Mouse (Mus musculus) heart, embryonic 14.5 days (tissue): ENCODE data around the gene Fam227b. TPM values are rescaled to one million over a fixed set of nuclear protein-coding genes. Genes with fewer than 3 reads are reported as not detected.

ENCODE experiments used
- ATAC-seq: fragments of 200-750 bp; cut with Nextera tagmentation; 2 replicates; pipeline ENCODE4 v1.8.0; 2017; ENCODE audit warnings: low read depth, moderate TSS enrichment; ENCODE audit not compliant: insufficient number of reproducible peaks, insufficient read depth, low FRiP score
- H3K27ac ChIP-seq, 2 experiments: fragments of 200-500 bp in 1 of 2; fragments of 300-500 bp in 1 of 2; sonication (generic) in 1 of 2; replicated peaks in 1 of 2; 2 replicates each; pipeline ENCODE4 v1.5.1; 2012 to 2014; ENCODE audit warnings: low read depth in 2 of 2, low read length in 2 of 2, control low read depth in 1 of 2, mild to moderate bottlenecking in 1 of 2, mixed read lengths in 1 of 2; ENCODE audit not compliant: control insufficient read depth in 1 of 2, insufficient read depth in 1 of 2
- H3K27me3 ChIP-seq: fragments of 300-500 bp; sonication (generic); 2 replicates; pipeline ENCODE4 v1.6.1; 2014; ENCODE audit warnings: mild to moderate bottlenecking, low read length, control low read depth; ENCODE audit not compliant: control insufficient read depth, insufficient read depth
- H3K36me3 ChIP-seq: fragments of 300-500 bp; sonication (generic); 2 replicates; pipeline ENCODE4 v1.6.1; 2014; ENCODE audit warnings: mild to moderate bottlenecking, control low read depth, low read length, mixed read lengths; ENCODE audit not compliant: control insufficient read depth, insufficient read depth
- H3K4me1 ChIP-seq, 2 experiments: fragments of 200-500 bp in 1 of 2; fragments of 300-500 bp in 1 of 2; sonication (generic) in 1 of 2; 2 replicates each; pipeline ENCODE4 v1.6.1; 2012 to 2014; ENCODE audit warnings: low read length in 2 of 2, control low read depth in 1 of 2, mixed read lengths in 1 of 2; ENCODE audit not compliant: control insufficient read depth in 2 of 2, insufficient read depth in 2 of 2
- H3K4me2 ChIP-seq: fragments of 300-500 bp; sonication (generic); 2 replicates; pipeline ENCODE4 v1.6.1; 2014; ENCODE audit warnings: mild to moderate bottlenecking, low read length
- H3K4me3 ChIP-seq, 2 experiments: fragments of 200-500 bp in 1 of 2; fragments of 300-500 bp in 1 of 2; sonication (generic) in 1 of 2; 2 replicates each; pipeline ENCODE4 v1.5.1; 2012 to 2014; ENCODE audit warnings: low read length in 2 of 2, mild to moderate bottlenecking in 2 of 2, control low read depth in 1 of 2, low read depth in 1 of 2, moderate library complexity in 1 of 2; ENCODE audit not compliant: control insufficient read depth in 1 of 2, insufficient read depth in 1 of 2
- H3K9ac ChIP-seq: fragments of 300-500 bp; sonication (generic); 2 replicates; pipeline ENCODE4 v1.6.1; 2014; ENCODE audit warnings: mild to moderate bottlenecking, low read length
- H3K9me3 ChIP-seq: fragments of 300-500 bp; sonication (generic); 2 replicates; pipeline ENCODE4 v1.6.1; 2016; ENCODE audit warnings: low read length, control low read depth; ENCODE audit not compliant: control insufficient read depth
- WGBS: fragments of 180-500 bp; shearing (Covaris S2); extraction: QIAGEN DNeasy Blood & Tissue Kit; methylation state at CpG from one replicate; pipeline ENCODE4 v1.1.7; 2014; 5-methylcytosine and 5-hydroxymethylcytosine counted together
- polyA plus RNA-seq: library from polyadenylated mRNA; unstranded; fragments of >200 nt; fragmentation: Nextera tagmentation; extraction: Ambion mirVana; gene quantifications from 2 replicates; pipeline ENCODE4 v1.2.1, GENCODE M21; 2014

Gene Fam227b
- polyA plus RNA-seq, result 0.12 TPM in 1 of 2 replicates, not detected in the other

DNA sequence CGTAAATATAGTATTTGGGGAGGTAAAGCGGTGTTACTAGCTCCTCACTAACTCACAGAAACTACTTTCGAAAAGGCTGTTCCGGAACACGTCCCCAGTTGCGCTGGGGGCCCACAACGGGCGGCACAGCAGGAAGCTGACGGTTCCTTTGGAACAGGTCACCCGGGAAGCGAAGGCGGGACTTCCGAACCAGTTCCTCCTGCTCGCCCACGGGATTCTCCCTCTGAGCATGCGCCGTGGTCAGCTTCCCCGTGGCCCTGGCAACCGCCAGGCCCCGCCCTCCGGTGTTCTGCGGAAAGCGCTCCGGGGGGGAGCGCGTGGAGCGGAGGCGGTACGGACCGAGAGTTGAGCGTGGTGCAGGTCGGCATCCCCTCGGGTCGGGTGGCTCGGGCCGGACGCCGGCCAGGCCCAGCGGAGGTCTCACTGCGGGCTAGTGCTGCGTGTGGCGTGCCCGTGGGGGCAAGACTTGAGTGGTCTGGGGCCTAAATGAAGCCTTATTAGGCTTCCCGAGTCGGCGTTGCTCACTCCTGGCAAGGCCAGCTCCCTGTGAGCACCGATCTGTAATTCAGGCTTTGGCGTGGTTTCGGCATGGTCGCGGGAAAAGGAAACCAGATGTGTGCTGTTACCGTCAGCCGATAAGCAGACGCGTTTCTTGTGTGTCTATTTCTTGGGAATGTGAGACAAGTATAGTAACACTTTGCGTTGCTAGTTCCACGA, at the start of gene Fam227b, which contains the start of gene Dtwd1:
Gene Fam227b, minus strand, starts transcription at position 150 of the 717 bp plus-strand sequence.
Gene Dtwd1, plus strand, starts transcription at position 287 of the 717 bp plus-strand sequence.
- Histone ChIP-seq H3K9ac (peak within 1 kb of the TSS; percentile 95), H3K27me3 (no peaks in the 10 kb centered on the region), H3K36me3 (0 out of 2 replicates have a peak, but pooled peaks cover 15% of the 10 kb centered on the region), H3K27ac (peak within 1 kb of the TSS; percentile 93 to 95), H3K4me2 (peak within 1 kb of the TSS; percentile 71), H3K4me1 (no peaks in the 10 kb centered on the region), H3K4me3 (peak within 1 kb of the TSS; percentile 82 to 96), H3K9me3 (no peaks in the 10 kb centered on the region)
- ATAC-seq, result peak; percentile 99
- WGBS, result under 1% methylated on average over 57 of the region's 57 CpGs

DNA sequence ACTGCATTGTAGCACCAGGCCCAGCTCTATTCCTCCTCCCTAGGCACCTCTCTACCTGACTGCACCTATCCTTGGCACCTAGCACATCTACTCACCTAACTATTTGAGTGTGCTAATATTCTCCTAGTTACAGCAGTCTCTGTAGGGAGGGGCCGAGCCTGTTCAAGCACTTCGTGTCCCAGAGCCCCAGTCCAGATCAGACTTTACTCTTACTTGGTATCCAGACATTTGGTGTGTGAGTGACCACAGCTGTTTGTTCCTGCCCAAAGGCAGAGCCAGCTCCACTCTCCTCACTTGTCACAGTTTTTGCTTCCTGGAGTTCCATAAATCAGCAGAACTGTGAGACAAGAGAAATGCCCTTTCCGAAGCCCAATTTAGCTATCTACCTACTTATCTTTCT, 47.2 kb upstream of the Fam227b start:
- Histone ChIP-seq H3K27ac (no peak overlapping the region), H3K4me1 (no peaks in the 10 kb centered on the region), H3K9me3 (no peaks in the 10 kb centered on the region), H3K4me3 (no peak overlapping the region), H3K9ac (no peak overlapping the region), H3K4me2 (no peak overlapping the region), H3K27me3 (no peaks in the 10 kb centered on the region), H3K36me3 (no peaks in the 10 kb centered on the region)
- ATAC-seq, result no peak
- 76% methylated on average over 3 of the region's 3 CpGs for WGBS

DNA sequence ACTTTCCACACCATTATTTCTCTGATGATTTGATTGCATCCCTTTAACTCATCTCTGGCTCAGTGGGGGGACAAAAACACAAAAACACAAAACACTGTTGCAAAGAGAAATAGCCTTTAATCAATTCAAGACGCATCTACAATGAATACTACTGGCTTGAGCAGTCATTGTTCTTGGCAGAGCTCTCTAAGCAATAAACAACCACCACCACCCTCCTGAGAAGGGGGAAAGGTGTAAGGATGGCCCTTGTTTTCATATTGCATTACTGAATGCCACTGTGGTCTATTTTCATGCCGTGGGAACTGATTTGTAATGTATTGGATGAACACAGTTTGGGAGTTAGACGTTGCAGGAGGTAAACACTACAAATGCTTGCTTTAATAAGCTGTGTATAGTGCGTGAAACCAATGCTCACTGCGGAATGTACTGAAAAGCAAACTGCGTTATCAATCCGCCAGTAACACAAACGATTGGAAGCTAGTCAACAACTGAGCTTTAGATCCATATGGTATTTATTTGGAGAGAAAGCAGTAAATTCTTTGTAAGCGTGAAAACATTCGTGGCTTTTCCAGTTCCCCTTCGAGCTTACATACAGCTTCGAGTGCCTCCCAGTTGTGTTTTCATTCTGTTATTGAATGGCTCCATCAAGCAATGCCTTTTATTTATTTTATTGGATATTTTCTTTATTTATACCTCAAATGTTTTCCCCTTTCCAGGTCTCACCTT, 44.0 kb upstream of the Fam227b start:
- Histone ChIP-seq H3K4me2 (no peak overlapping the region), H3K4me3 (no peak overlapping the region), H3K9ac (no peak overlapping the region), H3K27ac (no peak overlapping the region), H3K4me1 (no peaks in the 10 kb centered on the region), H3K27me3 (no peaks in the 10 kb centered on the region), H3K9me3 (no peaks in the 10 kb centered on the region), H3K36me3 (no peaks in the 10 kb centered on the region)
- ATAC-seq, result no peak
- 82% methylated on average over 12 of the region's 12 CpGs for WGBS

DNA sequence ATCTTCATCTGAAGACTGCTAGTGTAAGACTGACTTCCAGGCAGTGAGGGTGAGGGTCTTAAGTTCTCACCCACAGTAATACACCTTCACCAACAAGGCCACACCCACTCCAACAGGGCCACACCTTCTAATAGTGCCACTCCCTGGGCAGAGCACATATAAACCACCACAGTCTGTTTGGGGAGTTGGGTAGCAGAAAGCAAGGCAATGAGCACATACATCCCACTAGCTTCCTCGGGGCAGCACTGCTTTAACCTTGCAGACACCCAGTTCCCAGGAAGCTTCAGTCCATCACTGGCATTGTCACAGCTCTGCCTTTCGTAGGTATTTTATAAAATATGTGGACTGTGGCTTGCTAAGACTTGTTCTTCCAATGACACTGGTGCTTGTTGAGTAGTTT, 40.3 kb upstream of the Fam227b start:
- Histone ChIP-seq H3K4me1 (no peaks in the 10 kb centered on the region), H3K9me3 (no peaks in the 10 kb centered on the region), H3K4me3 (no peak overlapping the region), H3K9ac (no peak overlapping the region), H3K4me2 (no peak overlapping the region), H3K36me3 (no peaks in the 10 kb centered on the region), H3K27me3 (no peaks in the 10 kb centered on the region), H3K27ac (no peak overlapping the region)
- WGBS, result 80% methylated on average over 2 of the region's 2 CpGs
- no peak for ATAC-seq

DNA sequence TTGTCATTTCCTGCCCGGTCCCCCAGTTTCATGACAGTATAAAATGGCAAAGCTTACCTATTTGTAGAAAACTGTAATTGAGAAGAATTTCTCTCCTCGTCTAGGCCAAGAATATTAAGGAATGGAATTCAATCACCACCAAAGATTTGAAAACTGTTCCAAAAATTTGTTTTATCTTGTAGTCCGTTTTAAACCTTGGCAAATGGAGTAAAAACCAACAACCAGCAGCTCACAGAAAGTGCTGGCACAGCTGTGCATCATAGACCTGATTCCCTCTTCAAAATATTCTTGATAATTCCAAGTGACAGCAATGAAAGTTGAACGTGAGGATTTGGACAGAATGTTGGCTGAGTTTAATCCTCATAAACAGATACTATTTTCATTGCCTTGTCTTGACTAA, 39.5 kb upstream of the Fam227b start:
- no peak for ATAC-seq
- Histone ChIP-seq H3K4me3 (no peak overlapping the region), H3K9me3 (no peaks in the 10 kb centered on the region), H3K4me2 (no peak overlapping the region), H3K27me3 (no peaks in the 10 kb centered on the region), H3K9ac (no peak overlapping the region), H3K27ac (no peak overlapping the region), H3K36me3 (no peaks in the 10 kb centered on the region), H3K4me1 (no peaks in the 10 kb centered on the region)
- 56% methylated on average over 4 of the region's 4 CpGs for WGBS

DNA sequence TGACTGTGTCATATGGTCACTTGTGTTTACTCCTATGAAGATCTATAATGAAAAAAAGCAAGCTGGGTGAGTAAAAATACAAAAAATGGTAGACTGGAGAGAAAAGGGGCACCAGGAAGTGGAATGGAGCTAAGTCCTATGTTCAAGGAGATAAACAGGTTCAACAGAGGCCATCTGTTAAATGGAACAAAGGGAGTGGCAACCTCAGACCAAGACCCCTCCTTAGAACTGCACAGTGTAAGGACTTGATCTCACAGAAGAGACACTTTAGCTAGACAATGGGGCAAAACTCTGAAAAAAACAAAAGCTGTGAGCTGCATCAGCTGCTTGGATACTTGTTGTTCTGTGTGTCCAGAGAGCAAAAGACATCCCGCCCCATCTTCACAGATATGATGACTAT, 19.6 kb upstream of the Fam227b start:
- Histone ChIP-seq H3K4me3 (no peak overlapping the region), H3K4me1 (no peaks in the 10 kb centered on the region), H3K9ac (no peak overlapping the region), H3K27ac (no peak overlapping the region), H3K27me3 (no peaks in the 10 kb centered on the region), H3K4me2 (no peak overlapping the region), H3K9me3 (no peaks in the 10 kb centered on the region), H3K36me3 (0 out of 2 replicates have a peak, but pooled peaks cover 2% of the 10 kb centered on the region)
- 93% methylated on average over 1 of the region's 1 CpGs for WGBS
- no peak for ATAC-seq

DNA sequence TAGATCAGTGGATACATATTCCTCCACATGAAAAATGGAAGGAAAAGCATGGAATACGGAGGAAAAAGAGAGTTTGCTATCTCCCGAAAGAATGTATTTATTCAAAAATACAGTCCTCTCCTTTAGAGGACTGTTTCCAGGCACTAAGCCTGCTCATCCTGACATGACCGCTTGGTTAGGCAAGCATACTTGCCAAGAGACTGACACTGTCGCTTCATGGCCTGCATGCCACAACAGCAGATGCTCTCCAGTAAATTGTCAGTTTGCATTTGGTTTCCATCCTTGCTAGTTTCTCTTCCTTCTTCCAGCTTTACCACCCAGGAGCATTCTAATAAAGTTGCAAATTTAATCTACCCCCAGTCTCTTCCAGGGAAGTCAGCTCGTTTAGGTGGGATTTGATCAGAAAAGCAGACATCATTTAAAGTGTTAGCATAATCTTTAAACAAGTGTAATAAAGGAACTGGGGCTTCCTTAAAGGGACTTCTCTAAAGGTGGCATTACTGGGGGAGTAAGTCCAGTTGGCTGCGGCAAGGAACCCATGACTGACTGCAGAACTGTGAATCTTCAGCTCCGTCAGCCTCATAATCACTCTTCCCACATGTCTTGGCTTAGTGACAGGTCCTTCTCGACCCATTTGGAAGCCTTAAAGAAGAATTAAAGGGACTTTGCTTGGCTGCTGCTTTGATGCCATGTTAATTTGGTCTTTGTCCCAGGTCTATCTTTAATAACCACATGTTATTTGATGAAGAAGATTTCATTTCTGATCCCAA, 15.2 kb upstream of the Fam227b start:
- WGBS, result 79% methylated on average over 8 of the region's 8 CpGs
- Histone ChIP-seq H3K9ac (no peak overlapping the region), H3K9me3 (no peaks in the 10 kb centered on the region), H3K4me2 (no peak overlapping the region), H3K27ac (no peak overlapping the region), H3K36me3 (peaks cover 16% of the 10 kb centered on the region), H3K4me1 (no peaks in the 10 kb centered on the region), H3K27me3 (no peaks in the 10 kb centered on the region), H3K4me3 (no peak overlapping the region)
- no peak for ATAC-seq
